Mouse (Mus musculus) midbrain, embryonic 11.5 days (tissue): ENCODE measurements around the gene Btg3. TPM values are rescaled to one million over a fixed set of nuclear protein-coding genes. Genes with fewer than 3 reads are reported as not detected.

Source experiments
- ATAC-seq: fragments of 200-750 bp; cut with Nextera tagmentation; 2 replicates; pipeline ENCODE4 v1.8.0; 2017; ENCODE audit warnings: moderate TSS enrichment, moderate library complexity; ENCODE audit not compliant: low FRiP score
- DNase-seq: peaks from one replicate; pipeline ENCODE4 v3.0.0; 2015; ENCODE audit warnings: low spot score; ENCODE audit errors: missing footprints
- H3K27ac ChIP-seq: fragments of 300-500 bp; sonication (generic); 2 replicates; pipeline ENCODE4 v1.5.1; 2014; ENCODE audit warnings: low read depth, low read length
- H3K27me3 ChIP-seq: fragments of 300-500 bp; sonication (generic); 2 replicates; pipeline ENCODE4 v1.6.1; 2014; ENCODE audit warnings: mild to moderate bottlenecking, low read length, moderate library complexity, mixed read lengths; ENCODE audit not compliant: control insufficient read depth, insufficient read depth
- H3K36me3 ChIP-seq: fragments of 300-500 bp; sonication (generic); 2 replicates; pipeline ENCODE4 v1.6.1; 2014; ENCODE audit warnings: mild to moderate bottlenecking, low read length, moderate library complexity, mixed read lengths; ENCODE audit not compliant: control insufficient read depth, insufficient read depth
- H3K4me1 ChIP-seq: fragments of 300-500 bp; sonication (generic); 2 replicates; pipeline ENCODE4 v1.6.1; 2014; ENCODE audit warnings: low read length; ENCODE audit not compliant: control insufficient read depth, insufficient read depth
- H3K4me2 ChIP-seq: fragments of 300-500 bp; sonication (generic); 2 replicates; pipeline ENCODE4 v1.6.1; 2014; ENCODE audit warnings: mild to moderate bottlenecking, moderate library complexity
- H3K4me3 ChIP-seq: fragments of 300-500 bp; sonication (generic); 2 replicates; pipeline ENCODE4 v1.5.1; 2014; ENCODE audit warnings: low read depth, low read length
- H3K9ac ChIP-seq: fragments of 300-500 bp; sonication (generic); 2 replicates; pipeline ENCODE4 v1.6.1; 2014; ENCODE audit warnings: low read length
- H3K9me3 ChIP-seq: fragments of 300-500 bp; sonication (generic); 2 replicates; pipeline ENCODE4 v1.6.1; 2016; ENCODE audit warnings: low read length; ENCODE audit not compliant: control insufficient read depth
- WGBS: fragments of 180-500 bp; shearing (Covaris S2); extraction: QIAGEN DNeasy Blood & Tissue Kit; methylation state at CpG from one replicate; pipeline ENCODE4 v1.1.7; 2014; 5-methylcytosine and 5-hydroxymethylcytosine counted together
- polyA plus RNA-seq: library from polyadenylated mRNA; unstranded; fragments of >200 nt; fragmentation: Nextera tagmentation; extraction: Ambion mirVana; gene quantifications from 2 replicates; pipeline ENCODE4 v1.2.1, GENCODE M21; 2014

Gene Btg3
- polyA plus RNA-seq, 1 experiment from 2014 or later, result 50.4 TPM

DNA sequence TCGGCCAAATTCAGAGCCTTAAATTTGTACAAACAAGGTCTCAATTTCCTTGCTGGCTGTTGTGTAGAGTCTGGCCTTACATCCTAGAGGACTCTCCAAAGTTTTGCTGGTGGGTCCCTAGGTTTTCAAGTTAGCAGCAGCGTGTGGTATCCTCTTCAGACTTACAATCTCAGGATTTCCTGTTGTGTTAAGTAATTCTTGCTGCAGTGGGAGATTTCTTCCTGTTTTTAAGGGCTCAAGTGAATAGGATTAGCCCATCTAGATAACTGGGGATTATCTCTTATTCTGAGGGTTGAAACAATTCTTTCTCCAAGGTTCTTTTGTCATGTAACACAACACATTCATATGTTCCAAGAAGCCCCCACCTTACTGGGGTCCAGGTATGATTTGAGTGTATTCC lies 14.4 kb upstream of the Btg3 start:
- Histone ChIP-seq H3K9me3 (no peaks in the 10 kb centered on the region), H3K4me2 (no peak overlapping the region), H3K27ac (no peak overlapping the region), H3K9ac (no peak overlapping the region), H3K4me1 (no peaks in the 10 kb centered on the region), H3K4me3 (no peak overlapping the region), H3K27me3 (no peaks in the 10 kb centered on the region), H3K36me3 (no peaks in the 10 kb centered on the region)
- 61% methylated on average over 2 of the region's 2 CpGs for WGBS
- DNase-seq (no peak), ATAC-seq (no peak)

DNA sequence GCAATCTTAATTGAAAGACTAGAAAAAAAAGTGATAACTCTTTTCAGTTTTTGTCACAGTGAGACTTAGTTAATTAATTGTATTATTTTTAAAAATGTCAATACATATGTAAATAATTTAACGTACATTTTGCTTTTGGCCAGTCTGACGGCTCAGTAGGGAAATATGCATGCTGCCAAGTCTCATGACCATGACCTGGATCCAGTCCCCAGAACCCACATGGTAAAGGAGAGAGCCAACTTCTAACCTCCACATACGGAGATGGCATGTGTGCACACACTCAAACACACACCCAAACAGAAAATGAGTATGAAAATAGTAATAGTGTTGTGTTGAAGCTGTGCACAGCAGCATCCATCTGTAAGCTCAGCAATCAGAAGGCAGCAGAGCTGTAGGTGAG lies 13.0 kb upstream of the Btg3 start:
- H3K4me2 ChIP-seq, result no peak overlapping the region
- no peak overlapping the region for H3K9ac ChIP-seq
- ATAC-seq, result no peak
- H3K36me3 ChIP-seq, result no peaks in the 10 kb centered on the region
- DNase-seq, result peak; percentile 76
- H3K4me3 ChIP-seq, result no peak overlapping the region
- H3K4me1 ChIP-seq, result no peaks in the 10 kb centered on the region
- no peaks in the 10 kb centered on the region for H3K9me3 ChIP-seq
- no peaks in the 10 kb centered on the region for H3K27me3 ChIP-seq
- H3K27ac ChIP-seq, result no peak overlapping the region
- WGBS, result 87% methylated on average over 3 of the region's 3 CpGs

DNA sequence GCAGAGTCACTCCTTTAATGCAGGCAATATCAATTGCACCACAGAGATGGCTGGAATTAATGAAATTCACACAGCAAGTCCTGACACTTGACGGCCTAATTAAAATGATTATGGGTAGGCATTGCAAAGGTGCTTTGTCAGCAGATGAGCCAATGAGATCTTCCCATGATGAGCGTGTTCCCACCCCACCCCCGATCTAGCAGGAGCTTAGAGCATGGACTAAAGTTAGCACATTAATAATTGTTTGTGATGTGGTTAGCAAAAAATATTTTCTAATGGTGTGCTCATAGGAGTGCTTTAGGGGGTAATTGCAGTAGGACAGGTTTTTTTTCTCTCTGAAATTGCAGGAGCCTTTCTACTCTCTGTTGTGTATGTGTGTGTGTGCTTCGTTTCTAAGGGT lies 12.1 kb upstream of the Btg3 start:
- Histone ChIP-seq H3K27ac (no peak overlapping the region), H3K4me2 (no peak overlapping the region), H3K36me3 (no peaks in the 10 kb centered on the region), H3K4me3 (no peak overlapping the region), H3K4me1 (no peaks in the 10 kb centered on the region), H3K27me3 (no peaks in the 10 kb centered on the region), H3K9me3 (no peaks in the 10 kb centered on the region), H3K9ac (no peak overlapping the region)
- no peak for ATAC-seq
- DNase-seq, result peak; percentile 35
- WGBS, result 83% methylated on average over 4 of the region's 4 CpGs

DNA sequence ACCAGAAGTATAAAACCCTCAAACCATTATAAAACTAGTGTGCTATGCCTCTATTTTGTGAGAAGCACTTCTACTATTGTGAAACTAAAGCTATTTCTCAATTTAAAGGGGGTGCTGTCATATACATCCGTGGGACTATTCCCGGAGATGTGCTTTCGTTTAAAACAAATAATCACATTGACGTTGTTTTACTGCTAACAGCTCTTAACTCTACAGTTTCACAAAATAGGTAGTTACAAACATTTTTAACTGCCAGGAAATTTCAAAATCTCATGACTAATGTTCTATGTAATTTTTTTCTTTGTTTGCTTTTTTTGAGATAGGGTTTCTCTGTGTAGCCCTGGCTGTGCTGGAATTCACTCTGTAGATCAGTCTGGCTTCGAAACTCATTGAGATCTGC lies 1.5 kb upstream of the Btg3 start:
- no peak for ATAC-seq
- 91% methylated on average over 5 of the region's 5 CpGs for WGBS
- H3K4me2 ChIP-seq, result no peak overlapping the region

DNA sequence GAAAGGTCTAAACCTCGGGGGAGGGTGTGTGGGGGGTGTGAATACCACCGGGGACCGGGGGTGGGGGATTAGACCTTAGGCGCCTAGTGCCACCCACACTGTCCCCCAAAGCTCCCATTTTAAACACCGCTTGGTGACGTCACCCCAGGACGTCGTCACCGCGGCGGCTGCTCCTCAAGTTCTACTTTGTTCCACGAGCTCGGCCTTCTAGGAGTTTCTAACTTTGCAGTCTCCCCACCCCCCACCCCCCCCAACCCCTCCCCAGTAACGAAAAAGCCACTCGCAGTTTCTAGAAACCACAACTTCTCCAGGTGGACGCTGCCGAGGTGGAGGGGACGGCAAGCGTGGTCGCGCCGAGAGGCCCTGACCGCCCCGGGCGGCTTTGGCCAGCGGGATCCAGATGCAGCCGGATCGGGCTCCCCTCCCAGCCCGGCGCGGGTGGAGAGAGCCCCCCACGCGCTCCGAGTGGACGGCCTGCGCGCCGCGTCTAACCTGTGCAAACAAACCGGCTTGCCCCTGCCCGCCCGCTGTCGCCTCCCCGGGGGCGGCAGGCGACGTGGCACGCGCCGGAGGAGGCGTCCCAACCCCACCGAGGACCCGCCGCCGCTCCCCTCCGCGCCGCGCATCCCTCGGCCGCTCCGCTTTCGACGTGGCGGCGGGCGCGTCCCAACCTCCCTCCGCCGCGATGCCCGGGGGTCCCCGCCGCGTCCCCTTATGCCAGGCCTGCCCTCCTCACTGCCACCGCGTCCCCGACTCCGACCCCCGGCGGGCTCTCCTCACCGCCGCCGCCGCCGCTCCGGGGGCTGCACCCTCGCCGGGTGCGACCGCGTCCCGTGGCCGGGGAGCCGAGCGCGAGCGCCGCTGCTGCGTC lies 936 bp downstream of the Btg3 start:
- DNase-seq (peak; percentile 97), ATAC-seq (peak; percentile 76)
- 1% methylated on average over 73 of the region's 100 CpGs for WGBS

More for the DNA sequence above, 1.5 kb upstream of the Btg3 start:
- Histone ChIP-seq H3K27me3 (no peaks in the 10 kb centered on the region), H3K9me3 (no peaks in the 10 kb centered on the region), H3K27ac (no peak overlapping the region), H3K4me1 (peaks cover 9% of the 10 kb centered on the region), H3K9ac (no peak overlapping the region), H3K36me3 (no peaks in the 10 kb centered on the region), H3K4me3 (no peak overlapping the region)
- peak; percentile 70 for DNase-seq

DNA sequence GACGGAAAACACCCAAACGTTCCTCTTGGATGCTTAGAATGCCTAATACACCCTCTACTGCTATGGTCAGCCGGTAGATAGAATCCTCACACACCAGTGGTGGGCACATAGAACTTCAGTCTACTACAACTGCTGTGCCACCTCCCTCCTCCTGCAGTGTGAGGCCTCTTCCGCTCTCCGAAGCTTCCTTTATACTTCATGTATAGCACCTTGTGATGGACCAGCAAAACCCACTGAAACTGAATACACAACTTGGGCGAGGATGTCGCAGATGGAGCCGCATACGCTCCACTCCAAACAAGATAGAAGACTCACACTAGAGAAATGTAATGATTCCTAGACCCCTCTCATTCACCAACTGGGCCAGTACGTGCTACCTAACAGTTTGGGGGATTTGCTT lies 1.8 kb downstream of the Btg3 start:
- 56% methylated on average over 10 of the region's 10 CpGs for WGBS
- Histone ChIP-seq H3K9ac (peak overlapping the region; percentile 30; the same call in 1 of the 2 replicates), H3K4me1 (peaks cover 9% of the 10 kb centered on the region), H3K27me3 (no peaks in the 10 kb centered on the region), H3K4me3 (peak overlapping the region; percentile 78), H3K27ac (no peak overlapping the region), H3K9me3 (no peaks in the 10 kb centered on the region), H3K36me3 (no peaks in the 10 kb centered on the region), H3K4me2 (peak overlapping the region; percentile 72)
- no peak for ATAC-seq
- DNase-seq, result peak; percentile 91

More for the DNA sequence above, 936 bp downstream of the Btg3 start:
- peak overlapping the region; percentile 88 for H3K9ac ChIP-seq
- H3K36me3 ChIP-seq, result no peaks in the 10 kb centered on the region
- H3K4me2 ChIP-seq, result peak overlapping the region; percentile 72
- H3K4me3 ChIP-seq, result peak overlapping the region; percentile 78
- no peaks in the 10 kb centered on the region for H3K9me3 ChIP-seq
- no peaks in the 10 kb centered on the region for H3K27me3 ChIP-seq
- H3K27ac ChIP-seq, result no peak overlapping the region
- H3K4me1 ChIP-seq, result peaks cover 9% of the 10 kb centered on the region

DNA sequence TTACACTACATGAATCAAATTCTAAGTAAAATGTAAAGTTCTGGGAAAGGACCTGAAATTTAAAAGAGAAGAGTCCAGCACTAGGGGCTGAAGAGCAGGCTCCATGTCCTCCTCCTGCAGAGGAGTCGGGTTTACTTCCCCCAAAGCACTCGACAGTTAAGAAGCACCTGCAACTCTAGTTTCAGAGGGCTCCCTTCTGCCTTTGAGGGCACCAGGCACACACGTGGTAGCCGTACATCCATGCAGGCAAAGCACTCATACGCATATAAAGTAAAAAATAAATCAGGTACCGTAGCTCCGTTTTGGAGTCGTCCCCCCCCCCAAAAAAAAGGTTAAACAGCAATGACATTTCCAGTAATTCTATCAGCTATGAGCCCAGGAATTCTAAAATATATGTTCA lies 3.2 kb downstream of the Btg3 start:
- ATAC-seq (no peak), DNase-seq (no peak)
- Histone ChIP-seq H3K9ac (no peak overlapping the region), H3K27ac (no peak overlapping the region), H3K36me3 (no peaks in the 10 kb centered on the region), H3K4me1 (peaks cover 9% of the 10 kb centered on the region), H3K4me2 (no peak overlapping the region), H3K4me3 (no peak overlapping the region), H3K27me3 (no peaks in the 10 kb centered on the region), H3K9me3 (no peaks in the 10 kb centered on the region)
- WGBS, result 89% methylated on average over 8 of the region's 8 CpGs

DNA sequence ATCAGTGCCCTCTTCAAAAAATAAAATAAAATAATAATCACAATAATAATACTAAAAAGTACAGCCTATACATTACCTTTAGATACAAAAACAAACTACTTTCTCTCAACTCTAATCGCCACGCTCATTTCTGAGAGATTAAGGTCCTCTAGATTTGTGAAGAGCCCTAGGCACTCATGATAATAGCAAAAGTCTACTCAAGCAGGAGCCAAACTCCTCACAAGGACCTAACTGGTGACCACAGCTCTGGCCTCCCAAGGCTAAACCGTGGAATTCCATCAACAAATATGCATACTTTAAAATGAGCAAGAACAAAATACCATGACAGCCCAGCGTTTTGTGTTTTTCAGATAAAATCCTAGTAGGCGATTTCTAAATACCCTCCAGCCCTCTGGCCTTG lies 4.2 kb downstream of the Btg3 start:
- H3K4me2 ChIP-seq, result no peak overlapping the region
- no peaks in the 10 kb centered on the region for H3K36me3 ChIP-seq
- DNase-seq, result peak; percentile 74
- H3K27ac ChIP-seq, result no peak overlapping the region
- H3K27me3 ChIP-seq, result no peaks in the 10 kb centered on the region
- H3K9ac ChIP-seq, result no peak overlapping the region
- 82% methylated on average over 5 of the region's 5 CpGs for WGBS
- H3K9me3 ChIP-seq, result no peaks in the 10 kb centered on the region
- no peak for ATAC-seq
- H3K4me1 ChIP-seq, result peaks cover 9% of the 10 kb centered on the region
- H3K4me3 ChIP-seq, result no peak overlapping the region

DNA sequence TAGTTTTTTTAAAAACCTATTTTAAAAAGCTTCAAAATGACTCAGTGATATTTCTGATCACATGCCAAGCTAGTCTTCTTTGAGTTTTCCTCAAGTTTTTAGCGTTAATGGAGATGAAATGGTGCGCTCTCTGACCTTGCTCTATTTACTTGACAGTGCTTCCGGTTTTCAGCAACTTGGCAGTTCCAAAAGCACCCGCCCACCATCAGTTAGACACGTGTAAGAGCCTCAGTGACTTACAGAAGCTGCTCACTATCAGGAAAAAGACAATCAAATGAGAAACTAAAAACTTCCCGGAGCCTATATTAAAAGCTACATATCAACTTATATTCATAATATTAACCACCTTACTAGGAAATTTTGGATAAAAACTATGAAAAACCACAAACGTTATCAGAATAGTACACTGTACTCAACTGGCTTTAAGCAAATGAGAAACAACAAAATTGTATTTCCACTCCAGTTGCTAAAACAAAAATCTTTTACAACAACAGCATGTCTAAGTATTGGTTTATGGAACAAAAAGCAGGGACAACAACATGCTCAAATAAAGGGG lies 5.4 kb downstream of the Btg3 start:
- H3K9ac ChIP-seq, result no peak overlapping the region
- DNase-seq, result peak; percentile 68
- H3K36me3 ChIP-seq, result no peaks in the 10 kb centered on the region
- no peak overlapping the region for H3K27ac ChIP-seq
- H3K9me3 ChIP-seq, result no peaks in the 10 kb centered on the region
- peaks cover 6% of the 10 kb centered on the region for H3K4me1 ChIP-seq
- no peak for ATAC-seq
- no peak overlapping the region for H3K4me3 ChIP-seq
- no peak overlapping the region for H3K4me2 ChIP-seq
- WGBS, result 87% methylated on average over 7 of the region's 7 CpGs
- H3K27me3 ChIP-seq, result no peaks in the 10 kb centered on the region
